Mouse (Mus musculus): ENCODE results near the gene Uvrag.

The Uvrag gene

GRCm38 (mm10) chr7:98917407-98917806 is 223.5 kb downstream of the Uvrag start:
- no peak for DNase-seq

- no peak for DNase-seq
Observed at GRCm38 (mm10) chr7:98916581-98916980, 224.4 kb downstream of the Uvrag start.

GRCm38 (mm10) chr7:98912953-98913360 is 228.0 kb downstream of the Uvrag start:
- no peak for DNase-seq

- DNase-seq, result no peak
Observed at GRCm38 (mm10) chr7:98911276-98911675, 229.7 kb downstream of the Uvrag start.

- no peak for DNase-seq
Observed at GRCm38 (mm10) chr7:98910712-98911111, 230.2 kb downstream of the Uvrag start.

- DNase-seq, result no peak
Observed at GRCm38 (mm10) chr7:98910164-98910563, 230.8 kb downstream of the Uvrag start.

- DNase-seq, result no peak
Observed at GRCm38 (mm10) chr7:98907476-98907875, 233.5 kb downstream of the Uvrag start.

- no peak for DNase-seq
Observed at GRCm38 (mm10) chr7:98904659-98905362, 236.1 kb downstream of the Uvrag start.

GRCm38 (mm10) chr7:98903884-98904283 is 237.1 kb downstream of the Uvrag start:
- no peak for DNase-seq

GRCm38 (mm10) chr7:98901120-98901519 is 239.8 kb downstream of the Uvrag start:
- DNase-seq, result no peak

- no peak for DNase-seq
Observed at GRCm38 (mm10) chr7:98899815-98900214, 241.1 kb downstream of the Uvrag start.

GRCm38 (mm10) chr7:98897323-98897722 is 243.6 kb downstream of the Uvrag start:
- DNase-seq, result no peak

GRCm38 (mm10) chr7:98895501-98896095 is 245.3 kb downstream of the Uvrag start:
- DNase-seq, result no peak

- DNase-seq, result no peak
Observed at GRCm38 (mm10) chr7:98894768-98895167, 246.2 kb downstream of the Uvrag start.

- no peak for DNase-seq
Observed at GRCm38 (mm10) chr7:98894305-98894704, 246.6 kb downstream of the Uvrag start.

GRCm38 (mm10) chr7:98893144-98893543 is 247.8 kb downstream of the Uvrag start:
- no peak for DNase-seq

GRCm38 (mm10) chr7:98889211-98889610 is 251.7 kb downstream of the Uvrag start:
- DNase-seq, result no peak

- DNase-seq, result no peak
Observed at GRCm38 (mm10) chr7:98888810-98889209, 252.1 kb downstream of the Uvrag start.

GRCm38 (mm10) chr7:98887811-98888261 is 253.1 kb downstream of the Uvrag start:
- no peak for DNase-seq

GRCm38 (mm10) chr7:98881887-98882286 is 259.1 kb downstream of the Uvrag start:
- no peak for DNase-seq

GRCm38 (mm10) chr7:98879176-98879575 is 261.8 kb downstream of the Uvrag start:
- no peak for DNase-seq

- no peak for DNase-seq
Observed at GRCm38 (mm10) chr7:98876119-98876518, 264.8 kb downstream of the Uvrag start.

GRCm38 (mm10) chr7:98875390-98875990 is 265.5 kb downstream of the Uvrag start:
- no peak for DNase-seq

GRCm38 (mm10) chr7:98874411-98874951 is 266.5 kb downstream of the Uvrag start:
- DNase-seq, result no peak
